Mouse (Mus musculus) CH12.LX (cell line): ENCODE measurements around the gene Plcb1. TPM values are rescaled to one million over a fixed set of nuclear protein-coding genes. Genes with fewer than 3 reads are reported as not detected.

Experiments used
- DNase-seq: peaks from one replicate; pipeline ENCODE4 v3.0.0-alpha.2; 2013; ENCODE audit errors: extremely low read depth
- H3K27ac ChIP-seq: 2 replicates; pipeline ENCODE4 v1.5.1; 2012; ENCODE audit warnings: low read depth, mild to moderate bottlenecking, control low read depth, moderate library complexity; ENCODE audit not compliant: insufficient read depth
- H3K27me3 ChIP-seq: replicated peaks from 2 replicates; pipeline ENCODE3; 2012; ENCODE audit warnings: inconsistent platforms
- H3K36me3 ChIP-seq, 2 experiments: replicated peaks in 1 of 2; 2 replicates each; pipeline versions ENCODE3 to v1.6.1; 2012; ENCODE audit warnings: inconsistent platforms in 1 of 2, low read length in 1 of 2, mild to moderate bottlenecking in 1 of 2, mixed read lengths in 1 of 2, moderate library complexity in 1 of 2; ENCODE audit not compliant: control insufficient read depth in 1 of 2, insufficient read depth in 1 of 2
- H3K4me1 ChIP-seq, 2 experiments: 2 replicates each; pipeline ENCODE4 v1.6.1; 2012; ENCODE audit warnings: inconsistent platforms in 1 of 2, moderate library complexity in 1 of 2; ENCODE audit not compliant: insufficient read depth in 2 of 2, control insufficient read depth in 1 of 2
- H3K4me2 ChIP-seq: 2 replicates; pipeline ENCODE4 v1.6.1; 2012; ENCODE audit warnings: low read depth, mild to moderate bottlenecking, control low read depth; ENCODE audit not compliant: poor library complexity, insufficient read depth, severe bottlenecking
- H3K4me3 ChIP-seq, 3 experiments: fragments of 150-350 bp in 1 of 3; sonication (generic) in 1 of 3; replicated peaks in 1 of 3; 2 replicates each; pipeline versions ENCODE3 to v1.5.1; 2011 to 2012; ENCODE audit warnings: low read depth in 2 of 3, low read length in 2 of 3, mild to moderate bottlenecking in 2 of 3, moderate library complexity in 2 of 3, control low read depth in 1 of 3, improper control_type of control experiment in 1 of 3, inconsistent platforms in 1 of 3, mixed read lengths in 1 of 3; ENCODE audit not compliant: poor library complexity in 1 of 3
- H3K79me2 ChIP-seq: replicated peaks from 2 replicates; pipeline ENCODE4 v1.6.1; 2012; ENCODE audit warnings: mild to moderate bottlenecking, moderate library complexity; ENCODE audit not compliant: control insufficient read depth, poor library complexity, insufficient read depth, severe bottlenecking; ENCODE audit errors: extremely low read depth
- H3K9ac ChIP-seq: 2 replicates; pipeline ENCODE4 v1.6.1; 2012; ENCODE audit warnings: low read depth, mild to moderate bottlenecking, control low read depth, moderate library complexity; ENCODE audit not compliant: insufficient read depth
- H3K9me3 ChIP-seq: replicated peaks from 2 replicates; pipeline ENCODE3; 2012; ENCODE audit warnings: low read length, inconsistent platforms, mixed read lengths
- BHLHE40 ChIP-seq: IDR thresholded peaks from 2 replicates; pipeline ENCODE4 v1.6.1; 2011; ENCODE audit warnings: mild to moderate bottlenecking, low read depth, low read length, improper control_type of control experiment
- E2F4 ChIP-seq: IDR thresholded peaks from 2 replicates; pipeline ENCODE4 v1.6.1; 2011; ENCODE audit warnings: low read depth, low read length, improper control_type of control experiment; ENCODE audit not compliant: insufficient replicate concordance
- ELF1 ChIP-seq: IDR thresholded peaks from 2 replicates; pipeline ENCODE4 v1.6.1; 2014; ENCODE audit warnings: low read depth, mild to moderate bottlenecking, inconsistent platforms, low read length, improper control_type of control experiment
- EP300 ChIP-seq: IDR thresholded peaks from 2 replicates; pipeline ENCODE4 v1.6.1; 2011; ENCODE audit warnings: low read length, improper control_type of control experiment
- JUND ChIP-seq: conservative IDR thresholded peaks from 2 replicates; pipeline ENCODE4 v1.6.1; 2011; ENCODE audit warnings: low read depth, low read length, improper control_type of control experiment
- KAT2A ChIP-seq: IDR thresholded peaks from 2 replicates; pipeline ENCODE4 v1.6.1; 2012; ENCODE audit warnings: low read length, improper control_type of control experiment, inconsistent platforms; ENCODE audit not compliant: insufficient replicate concordance
- MAFK ChIP-seq: IDR thresholded peaks from 2 replicates; pipeline ENCODE4 v1.6.1; 2011; ENCODE audit warnings: low read length, improper control_type of control experiment; ENCODE audit not compliant: insufficient replicate concordance
- MAZ ChIP-seq: IDR thresholded peaks from 2 replicates; pipeline ENCODE4 v1.6.1; 2012; ENCODE audit warnings: low read depth, mild to moderate bottlenecking, inconsistent platforms, low read length, improper control_type of control experiment, moderate library complexity
- MYC ChIP-seq: IDR thresholded peaks from 2 replicates; pipeline ENCODE4 v1.6.1; 2011; ENCODE audit warnings: low read depth, mild to moderate bottlenecking, improper control_type of control experiment, low read length
- POLR2A ChIP-seq: IDR thresholded peaks from 2 replicates; pipeline ENCODE4 v1.6.1; 2011; ENCODE audit warnings: low read depth, mild to moderate bottlenecking, improper control_type of control experiment, low read length
- RCOR1 ChIP-seq: conservative IDR thresholded peaks from 2 replicates; pipeline ENCODE4 v1.6.1; 2012; ENCODE audit warnings: low read depth, mild to moderate bottlenecking, inconsistent platforms, low read length, improper control_type of control experiment
- TBP ChIP-seq: conservative IDR thresholded peaks from 2 replicates; pipeline ENCODE4 v1.6.1; 2011; ENCODE audit warnings: low read depth, low read length, improper control_type of control experiment
- TCF12 ChIP-seq: IDR thresholded peaks from 2 replicates; pipeline ENCODE4 v1.6.1; 2014; ENCODE audit warnings: low read depth, mild to moderate bottlenecking, inconsistent platforms, low read length, improper control_type of control experiment
- UBTF ChIP-seq: IDR thresholded peaks from 2 replicates; pipeline ENCODE4 v1.6.1; 2012; ENCODE audit warnings: low read depth, mild to moderate bottlenecking, inconsistent platforms, low read length, improper control_type of control experiment, moderate library complexity
- ZKSCAN1 ChIP-seq: IDR thresholded peaks from 2 replicates; pipeline ENCODE4 v1.6.1; 2012; ENCODE audit warnings: low read depth, inconsistent platforms, low read length, improper control_type of control experiment, borderline replicate concordance
- dilution Hi-C: fragments of 300-500 bp; cut with MboI; formaldehyde crosslinking; loops from 2 replicates; pipeline ENCODE4 v1.14.3; 2020; ENCODE audit warnings: low sequenced_read_pairs; ENCODE audit not compliant: extremely low pct_unique_long_range_greater_than_20kb, extremely low pct_ligation_motif_present
- in situ Hi-C: fragments of 300-500 bp; cut with MboI; formaldehyde crosslinking; loops from 3 replicates; pipeline ENCODE4 v1.14.3; 2019; ENCODE audit warnings: low sequenced_read_pairs, low pct_ligation_motif_present, low pct_unique_long_range_greater_than_20kb, mixed read lengths
- polyA plus RNA-seq: library from polyadenylated mRNA; unstranded; fragments of >175 nt; gene quantifications from 2 replicates; pipeline ENCODE4 v1.2.1, GENCODE M21; 2012; ENCODE audit warnings: low read depth; ENCODE audit not compliant: insufficient read length
- total RNA-seq, 2 experiments: library from RNA; depleted of rRNA; stranded (reverse); fragments of 300-350 nt in 1 of 2; fragments of >200 nt in 1 of 2; gene quantifications; 2 replicates each; pipeline ENCODE4 v1.2.3; 2012 to 2014

Gene Plcb1
- total and polyA plus RNA-seq, 3 experiments, result not detected

DNA sequence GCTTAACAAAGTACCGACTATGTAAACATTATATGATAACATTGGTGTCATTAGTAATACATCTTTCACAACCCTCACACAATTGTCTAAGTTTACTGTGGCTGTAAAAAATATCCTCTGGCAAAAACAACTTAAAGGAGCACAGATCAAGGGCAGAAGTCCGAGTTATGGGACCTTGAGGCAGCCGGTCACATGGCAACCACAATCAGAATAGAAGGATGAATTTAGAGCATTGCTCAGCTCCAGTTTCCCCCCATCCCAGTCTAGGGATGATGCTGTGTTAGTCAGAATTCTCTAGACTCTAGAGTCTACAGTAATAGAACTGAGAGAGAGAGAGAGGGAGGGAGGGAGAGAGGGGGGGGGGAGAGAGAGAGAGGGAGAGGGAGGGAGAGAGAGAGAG, 519.3 kb downstream of the Plcb1 start:
- in situ Hi-C loops, result loop anchor here (25.0 kb wide), 1 partner anchor 768 kb away; no protein-coding TSS in a partner anchor
- Histone ChIP-seq H3K36me3 (no peaks in the 10 kb centered on the region), H3K27ac (no peak overlapping the region)

GRCm38 (mm10) chr2:135305736-135306471, 520.0 kb downstream of the Plcb1 start:
- Histone ChIP-seq H3K9ac (no peak overlapping the region), H3K27ac (no peak overlapping the region), H3K9me3 (peaks cover 51% of the 10 kb centered on the region), H3K27me3 (no peaks in the 10 kb centered on the region), H3K4me2 (no peak overlapping the region), H3K79me2 (no peaks in the 10 kb centered on the region), H3K36me3 (no peaks in the 10 kb centered on the region), H3K4me1 (no peaks in the 10 kb centered on the region), H3K4me3 (no peak overlapping the region)
- no peak for DNase-seq
- dilution Hi-C loops (no loop called here), in situ Hi-C loops (loop anchor here (25.0 kb wide), 1 partner anchor 769 kb away; no protein-coding TSS in a partner anchor)
- TF ChIP-seq ZKSCAN1, result no peak
- no peak for TF ChIP-seq RCOR1
- TF ChIP-seq BHLHE40, result no peak
- TF ChIP-seq POLR2A, result no peak
- TF ChIP-seq TCF12, result no peak
- no peak for TF ChIP-seq EP300
- no peak for TF ChIP-seq E2F4

More for the DNA sequence above, 519.3 kb downstream of the Plcb1 start:
- Histone ChIP-seq H3K79me2 (no peaks in the 10 kb centered on the region), H3K9me3 (peaks cover 45% of the 10 kb centered on the region), H3K27me3 (no peaks in the 10 kb centered on the region), H3K9ac (no peak overlapping the region), H3K4me3 (no peak overlapping the region), H3K4me1 (no peaks in the 10 kb centered on the region), H3K4me2 (no peak overlapping the region)
- DNase-seq, result no peak
- TF ChIP-seq KAT2A, result no peak
- no peak for TF ChIP-seq BHLHE40
- no peak for TF ChIP-seq UBTF
- no peak for TF ChIP-seq MAFK
- TF ChIP-seq ELF1, result no peak
- no peak for TF ChIP-seq EP300
- no peak for TF ChIP-seq MAZ
- no peak for TF ChIP-seq MYC
- no peak for TF ChIP-seq JUND
- TF ChIP-seq TBP, result no peak
- dilution Hi-C loops, result no loop called here
